Mouse (Mus musculus) heart, embryonic 13.5 days (tissue): ENCODE measurements at regions not wholly inside any gene's neighbourhood (a gene's known extent, or its start where the extent isn't known, plus 50 kb on each side); places are given as distances from the start of the nearest gene placed in this dataset.

Source experiments
- ATAC-seq: fragments of 200-750 bp; cut with Nextera tagmentation; 2 replicates; pipeline ENCODE4 v1.8.0; 2017; ENCODE audit warnings: moderate TSS enrichment; ENCODE audit not compliant: insufficient number of reproducible peaks, low FRiP score, low TSS enrichment; ENCODE audit errors: extremely low read depth
- H3K27ac ChIP-seq: fragments of 300-500 bp; sonication (generic); replicated peaks from 2 replicates; pipeline ENCODE4 v1.5.1; 2015; ENCODE audit warnings: moderate library complexity, mild to moderate bottlenecking, inconsistent platforms
- H3K27me3 ChIP-seq: fragments of 300-500 bp; sonication (generic); replicated peaks from 2 replicates; pipeline ENCODE4 v1.6.1; 2015; ENCODE audit warnings: mild to moderate bottlenecking, inconsistent platforms
- H3K36me3 ChIP-seq: fragments of 300-500 bp; sonication (generic); 2 replicates; pipeline ENCODE4 v1.6.1; 2015; ENCODE audit warnings: mild to moderate bottlenecking, inconsistent platforms
- H3K4me1 ChIP-seq: fragments of 300-500 bp; sonication (generic); 2 replicates; pipeline ENCODE4 v1.6.1; 2015; ENCODE audit warnings: inconsistent platforms
- H3K4me2 ChIP-seq: fragments of 300-500 bp; sonication (generic); 2 replicates; pipeline ENCODE4 v1.6.1; 2015; ENCODE audit warnings: inconsistent platforms, mild to moderate bottlenecking, moderate library complexity
- H3K4me3 ChIP-seq: fragments of 300-500 bp; sonication (generic); 2 replicates; pipeline ENCODE4 v1.5.1; 2015; ENCODE audit warnings: moderate library complexity, mild to moderate bottlenecking, inconsistent platforms
- H3K9ac ChIP-seq: fragments of 300-500 bp; sonication (generic); 2 replicates; pipeline ENCODE4 v1.6.1; 2015; ENCODE audit warnings: inconsistent platforms, mild to moderate bottlenecking, moderate library complexity
- H3K9me3 ChIP-seq: fragments of 300-500 bp; sonication (generic); 2 replicates; pipeline ENCODE4 v1.6.1; 2016; ENCODE audit warnings: inconsistent platforms
- WGBS: fragments of 180-500 bp; shearing (Covaris S2); methylation state at CpG from one replicate; pipeline ENCODE4 v1.1.7; 2015; ENCODE audit warnings: mixed read lengths; 5-methylcytosine and 5-hydroxymethylcytosine counted together

- H3K4me2 ChIP-seq, result no peak overlapping the region
- H3K9me3 ChIP-seq, result no peaks in the 10 kb centered on the region
- H3K27ac ChIP-seq, result peak overlapping the region; percentile 63
- H3K27me3 ChIP-seq, result no peaks in the 10 kb centered on the region
- H3K4me1 ChIP-seq, result peaks cover 35% of the 10 kb centered on the region
- 81% methylated on average over 6 of the region's 6 CpGs for WGBS
- no peaks in the 10 kb centered on the region for H3K36me3 ChIP-seq
- no peak overlapping the region for H3K4me3 ChIP-seq
- no peak overlapping the region for H3K9ac ChIP-seq
- ATAC-seq, result no peak
Observed at GRCm38 (mm10) chr15:62138701-62139100, 1215.9 kb upstream of the A1bg start.

- Histone ChIP-seq H3K9ac (no peak overlapping the region), H3K27me3 (no peaks in the 10 kb centered on the region), H3K4me2 (no peak overlapping the region), H3K4me1 (peaks cover 35% of the 10 kb centered on the region), H3K4me3 (no peak overlapping the region), H3K9me3 (no peaks in the 10 kb centered on the region), H3K27ac (no peak overlapping the region), H3K36me3 (no peaks in the 10 kb centered on the region)
- ATAC-seq, result no peak
- WGBS, result 68% methylated on average over 14 of the region's 14 CpGs
Observed at GRCm38 (mm10) chr15:62136932-62137594, 1214.3 kb upstream of the A1bg start.

- no peak for ATAC-seq
- peaks cover 35% of the 10 kb centered on the region for H3K4me1 ChIP-seq
- no peak overlapping the region for H3K4me2 ChIP-seq
- no peak overlapping the region for H3K9ac ChIP-seq
- H3K27me3 ChIP-seq, result no peaks in the 10 kb centered on the region
- H3K4me3 ChIP-seq, result no peak overlapping the region
- peak overlapping the region; percentile 43; the same call in 1 of the 2 replicates for H3K27ac ChIP-seq
- H3K36me3 ChIP-seq, result no peaks in the 10 kb centered on the region
- H3K9me3 ChIP-seq, result no peaks in the 10 kb centered on the region
- WGBS, result 57% methylated on average over 8 of the region's 8 CpGs
Observed at GRCm38 (mm10) chr15:62134835-62135234, 1212.0 kb upstream of the A1bg start.

- H3K4me1 ChIP-seq, result peaks cover 30% of the 10 kb centered on the region
- no peak overlapping the region for H3K4me2 ChIP-seq
- ATAC-seq, result no peak
- no peaks in the 10 kb centered on the region for H3K9me3 ChIP-seq
- H3K27me3 ChIP-seq, result no peaks in the 10 kb centered on the region
- WGBS, result 53% methylated on average over 4 of the region's 4 CpGs
- H3K9ac ChIP-seq, result no peak overlapping the region
- H3K4me3 ChIP-seq, result no peak overlapping the region
- H3K36me3 ChIP-seq, result no peaks in the 10 kb centered on the region
- peak overlapping the region; percentile 28; the same call in 1 of the 2 replicates for H3K27ac ChIP-seq
Observed at GRCm38 (mm10) chr15:62134308-62134707, 1211.5 kb upstream of the A1bg start.

- H3K4me2 ChIP-seq, result no peak overlapping the region
- no peaks in the 10 kb centered on the region for H3K27me3 ChIP-seq
- no peaks in the 10 kb centered on the region for H3K36me3 ChIP-seq
- no peaks in the 10 kb centered on the region for H3K9me3 ChIP-seq
- ATAC-seq, result no peak
- WGBS, result 60% methylated on average over 2 of the region's 2 CpGs
- no peak overlapping the region for H3K4me3 ChIP-seq
- no peak overlapping the region for H3K27ac ChIP-seq
- peaks cover 31% of the 10 kb centered on the region for H3K4me1 ChIP-seq
- H3K9ac ChIP-seq, result no peak overlapping the region
Observed at GRCm38 (mm10) chr15:62132895-62133294, 1210.1 kb upstream of the A1bg start.

- H3K9ac ChIP-seq, result no peak overlapping the region
- WGBS, result 77% methylated on average over 3 of the region's 3 CpGs
Observed at GRCm38 (mm10) chr15:62131686-62132085, 1208.9 kb upstream of the A1bg start.

GRCm38 (mm10) chr15:62130530-62130929, 1207.7 kb upstream of the A1bg start:
- H3K9me3 ChIP-seq, result no peaks in the 10 kb centered on the region
- no peak overlapping the region for H3K9ac ChIP-seq
- no peak for ATAC-seq
- H3K4me1 ChIP-seq, result peaks cover 24% of the 10 kb centered on the region
- H3K4me2 ChIP-seq, result no peak overlapping the region
- no peaks in the 10 kb centered on the region for H3K27me3 ChIP-seq
- WGBS, result 74% methylated on average over 4 of the region's 4 CpGs
- H3K4me3 ChIP-seq, result no peak overlapping the region
- no peak overlapping the region for H3K27ac ChIP-seq
- H3K36me3 ChIP-seq, result no peaks in the 10 kb centered on the region

More at GRCm38 (mm10) chr15:62131686-62132085, 1208.9 kb upstream of the A1bg start:
- no peak overlapping the region for H3K27ac ChIP-seq
- no peak overlapping the region for H3K4me3 ChIP-seq
- H3K4me1 ChIP-seq, result peaks cover 24% of the 10 kb centered on the region
- no peak for ATAC-seq
- H3K4me2 ChIP-seq, result no peak overlapping the region
- H3K9me3 ChIP-seq, result no peaks in the 10 kb centered on the region
- no peaks in the 10 kb centered on the region for H3K36me3 ChIP-seq
- no peaks in the 10 kb centered on the region for H3K27me3 ChIP-seq

GRCm38 (mm10) chr15:62128546-62129212, 1205.9 kb upstream of the A1bg start:
- Histone ChIP-seq H3K4me3 (no peak overlapping the region), H3K4me2 (no peak overlapping the region), H3K9me3 (no peaks in the 10 kb centered on the region), H3K36me3 (no peaks in the 10 kb centered on the region), H3K27ac (no peak overlapping the region), H3K4me1 (peaks cover 11% of the 10 kb centered on the region; the same call in 1 of the 2 replicates), H3K27me3 (no peaks in the 10 kb centered on the region), H3K9ac (no peak overlapping the region)
- WGBS, result 53% methylated on average over 11 of the region's 11 CpGs
- ATAC-seq, result no peak

- Histone ChIP-seq H3K9me3 (no peaks in the 10 kb centered on the region), H3K27me3 (no peaks in the 10 kb centered on the region), H3K36me3 (no peaks in the 10 kb centered on the region), H3K4me1 (peaks cover 11% of the 10 kb centered on the region), H3K27ac (no peak overlapping the region), H3K9ac (no peak overlapping the region), H3K4me3 (no peak overlapping the region), H3K4me2 (no peak overlapping the region)
- no peak for ATAC-seq
- 56% methylated on average over 11 of the region's 11 CpGs for WGBS
Observed at GRCm38 (mm10) chr15:62127602-62128158, 1204.9 kb upstream of the A1bg start.

GRCm38 (mm10) chr15:62125718-62126117, 1202.9 kb upstream of the A1bg start:
- Histone ChIP-seq H3K9me3 (no peaks in the 10 kb centered on the region), H3K27me3 (no peaks in the 10 kb centered on the region), H3K9ac (no peak overlapping the region), H3K4me3 (no peak overlapping the region), H3K4me2 (no peak overlapping the region), H3K27ac (no peak overlapping the region), H3K36me3 (no peaks in the 10 kb centered on the region), H3K4me1 (peaks cover 12% of the 10 kb centered on the region)
- WGBS, result 96% methylated on average over 7 of the region's 7 CpGs
- no peak for ATAC-seq

- H3K4me3 ChIP-seq, result no peak overlapping the region
- no peaks in the 10 kb centered on the region for H3K9me3 ChIP-seq
- H3K36me3 ChIP-seq, result no peaks in the 10 kb centered on the region
- peaks cover 28% of the 10 kb centered on the region for H3K4me1 ChIP-seq
- H3K27ac ChIP-seq, result no peak overlapping the region
- H3K9ac ChIP-seq, result no peak overlapping the region
- no peak overlapping the region for H3K4me2 ChIP-seq
- ATAC-seq, result no peak
- 68% methylated on average over 4 of the region's 4 CpGs for WGBS
- no peaks in the 10 kb centered on the region for H3K27me3 ChIP-seq
Observed at GRCm38 (mm10) chr15:62123756-62124155, 1200.9 kb upstream of the A1bg start.
